Mouse (Mus musculus) layer of hippocampus, postnatal 36 days (tissue): ENCODE measurements around the gene Srxn1. TPM values are rescaled to one million over a fixed set of nuclear protein-coding genes. Genes with fewer than 3 reads are reported as not detected.

Experiments
- DNase-seq, 2 experiments: peaks; one replicate each; pipeline ENCODE4 v3.0.0; 2022
- total RNA-seq, 2 experiments: library from RNA; stranded (reverse); gene quantifications; 2 replicates each; pipeline ENCODE4 v1.2.3; 2021

Gene Srxn1
- total RNA-seq, 2 experiments from 2014 or later: 71.6 to 77.6 TPM

DNA sequence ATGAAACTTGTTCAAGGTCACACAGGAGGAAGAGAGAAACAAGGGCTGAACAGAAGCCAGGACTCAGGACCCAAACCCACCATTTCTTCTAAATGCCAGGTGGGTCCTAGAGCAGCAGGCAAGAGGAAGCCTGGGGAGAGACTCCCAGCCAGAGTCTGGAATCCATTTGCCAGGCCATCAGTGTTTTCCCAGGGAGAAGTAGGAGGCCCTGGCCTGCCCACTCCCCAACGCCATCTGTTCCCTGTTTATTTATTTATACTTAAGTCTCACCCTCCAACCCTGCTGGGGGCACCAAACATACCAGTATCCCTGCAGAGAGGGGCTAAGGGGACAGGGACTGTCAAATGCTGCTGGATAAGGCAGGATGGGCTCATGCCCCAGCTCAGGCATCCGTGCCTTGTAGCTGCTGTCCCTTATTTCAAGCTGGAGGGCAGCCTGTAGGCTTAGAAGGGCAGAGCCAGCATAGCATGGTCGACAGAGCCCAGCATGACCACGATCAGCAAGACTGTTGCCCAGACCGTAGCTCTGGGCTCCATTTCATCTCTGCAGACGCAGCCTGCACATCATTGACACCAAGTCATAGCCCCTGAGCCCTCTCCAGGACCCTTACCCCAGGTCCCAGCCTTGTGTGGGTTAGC, 14.0 kb downstream of the Srxn1 start:
- DNase-seq: no peak

DNA sequence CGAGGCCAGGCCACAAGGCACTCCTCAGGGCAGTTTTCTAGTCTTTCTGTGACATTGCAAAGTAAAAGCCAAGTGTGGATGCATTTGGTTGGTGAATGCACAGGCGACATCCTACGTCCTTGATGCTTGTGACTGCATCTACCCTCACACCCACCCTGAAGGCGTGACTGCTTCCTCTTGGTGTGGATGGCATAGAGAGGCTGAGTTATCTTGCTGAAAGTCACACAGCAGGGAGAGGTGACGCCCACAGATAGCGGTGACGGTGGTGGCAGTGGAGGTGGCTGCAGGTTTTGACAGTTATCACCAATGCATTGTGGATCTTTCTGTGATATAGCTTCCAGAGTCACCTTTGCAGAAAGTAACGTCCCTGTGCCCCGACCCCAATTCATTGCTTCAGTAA, 17.6 kb downstream of the Srxn1 start:
- DNase-seq: no peak

DNA sequence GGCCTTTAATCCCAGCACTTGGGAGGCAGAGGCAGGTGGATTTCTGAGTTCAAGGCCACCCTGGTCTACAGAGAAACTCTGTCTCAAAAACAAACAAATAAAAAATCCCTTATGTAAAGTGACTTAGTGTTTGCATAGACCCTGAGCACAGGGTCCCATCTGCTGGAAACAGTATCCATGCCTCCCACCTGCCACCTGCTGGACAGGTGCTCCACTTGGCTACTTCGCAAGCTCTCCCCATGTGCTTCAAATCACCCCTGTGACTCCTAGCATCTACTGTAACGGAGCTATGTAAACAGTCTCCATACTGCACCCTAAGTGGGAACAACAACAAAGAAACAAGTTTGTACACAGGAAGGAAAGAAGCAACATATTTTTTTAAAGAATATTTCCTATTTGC, 23.3 kb downstream of the Srxn1 start:
- DNase-seq: no peak

DNA sequence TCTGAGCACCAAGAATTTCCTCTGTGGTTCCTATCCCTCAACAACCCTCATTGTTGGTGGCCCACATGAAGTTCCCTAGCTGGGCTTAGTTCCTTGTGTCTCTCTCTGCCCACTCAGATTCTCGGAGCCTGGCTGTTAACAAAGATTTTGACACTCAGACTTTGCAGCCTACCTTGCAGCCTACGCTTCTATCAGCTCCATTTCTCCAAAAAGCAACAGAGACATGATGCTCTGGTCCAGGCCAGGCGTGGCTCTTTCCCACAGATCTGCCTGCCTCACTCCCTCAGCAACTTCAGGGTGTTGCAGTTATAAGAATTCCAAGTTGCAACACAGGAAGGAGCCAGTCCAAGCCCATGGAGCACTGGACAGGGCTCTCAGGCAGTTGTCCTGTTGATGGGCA, 24.5 kb downstream of the Srxn1 start:
- no peak for DNase-seq

DNA sequence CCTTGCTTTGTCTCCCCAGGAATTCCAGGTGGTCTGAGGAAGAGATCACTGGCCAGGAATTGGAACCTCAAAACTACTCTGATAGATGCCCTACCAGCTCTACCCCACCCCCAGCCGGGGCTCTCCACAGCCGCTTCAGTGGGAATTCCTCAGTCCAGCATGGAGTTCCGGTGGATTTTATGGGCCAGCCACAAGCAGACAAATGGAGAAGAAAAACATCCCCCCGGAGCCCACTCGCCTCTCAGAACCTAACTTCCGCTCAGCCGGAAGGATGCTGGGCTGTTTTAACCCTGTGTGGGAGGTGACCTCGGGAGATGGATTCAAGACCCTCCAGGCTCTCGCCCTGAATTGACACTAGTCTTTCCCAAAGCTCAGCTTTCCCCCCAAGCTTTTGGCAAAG, 26.7 kb downstream of the Srxn1 start:
- DNase-seq: no peak

DNA sequence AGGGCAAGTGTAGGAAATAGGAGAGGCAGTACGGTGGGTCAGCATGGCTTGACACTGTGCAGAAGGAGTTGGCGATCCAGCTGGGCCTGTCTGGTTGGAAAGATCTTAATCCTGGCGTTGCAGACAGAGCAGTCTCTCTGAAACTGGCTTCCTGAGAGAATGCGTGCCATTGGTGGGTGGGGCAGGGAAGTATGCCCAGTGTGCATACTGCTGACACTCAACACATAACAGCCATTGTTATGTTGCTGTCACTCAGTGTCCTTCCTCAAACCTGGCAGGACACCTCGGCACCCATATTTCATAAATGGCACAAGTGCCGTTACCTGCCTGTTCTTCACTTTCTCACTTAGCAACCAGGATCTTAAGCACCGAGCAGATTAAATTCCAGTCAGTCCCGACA, 27.4 kb downstream of the Srxn1 start:
- DNase-seq: no peak

DNA sequence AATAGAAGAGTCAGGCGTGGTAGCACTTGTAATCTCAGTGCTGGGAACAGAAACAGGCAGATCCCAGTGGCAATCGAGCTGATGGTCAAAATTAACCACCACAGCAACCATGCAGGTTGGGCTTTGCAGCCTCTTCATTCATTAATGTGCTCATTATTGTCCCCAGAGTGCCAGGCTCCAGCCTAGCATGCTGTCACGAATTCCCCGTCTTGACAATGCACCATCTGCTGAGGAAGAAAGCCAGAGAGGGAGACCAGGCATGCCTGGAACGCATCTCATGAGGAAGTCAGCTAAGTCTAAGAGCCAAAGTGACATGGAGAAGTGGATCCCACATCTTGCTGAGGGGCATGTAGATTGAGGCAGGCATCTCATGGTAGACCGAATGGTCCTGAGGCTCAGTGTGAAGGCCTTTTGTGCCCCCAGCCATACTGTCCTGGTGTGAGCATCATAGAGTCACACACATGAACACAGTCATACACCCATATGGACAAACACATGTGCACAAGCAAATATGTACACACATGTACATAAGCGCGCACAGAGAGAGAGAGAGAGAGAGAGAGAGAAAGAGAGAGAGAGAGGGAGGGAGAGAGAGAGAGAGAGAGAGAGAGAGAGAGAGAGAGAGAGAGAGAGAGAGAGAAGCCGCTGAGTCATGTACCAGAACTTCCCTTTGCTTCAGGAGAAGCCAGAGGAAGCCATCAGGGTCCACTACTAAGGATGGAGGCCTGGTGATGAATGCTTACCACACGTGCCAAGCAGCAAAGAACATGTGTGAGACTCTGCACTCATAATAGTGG, 34.1 kb downstream of the Srxn1 start:
- DNase-seq: peak; percentile 39 to 48

DNA sequence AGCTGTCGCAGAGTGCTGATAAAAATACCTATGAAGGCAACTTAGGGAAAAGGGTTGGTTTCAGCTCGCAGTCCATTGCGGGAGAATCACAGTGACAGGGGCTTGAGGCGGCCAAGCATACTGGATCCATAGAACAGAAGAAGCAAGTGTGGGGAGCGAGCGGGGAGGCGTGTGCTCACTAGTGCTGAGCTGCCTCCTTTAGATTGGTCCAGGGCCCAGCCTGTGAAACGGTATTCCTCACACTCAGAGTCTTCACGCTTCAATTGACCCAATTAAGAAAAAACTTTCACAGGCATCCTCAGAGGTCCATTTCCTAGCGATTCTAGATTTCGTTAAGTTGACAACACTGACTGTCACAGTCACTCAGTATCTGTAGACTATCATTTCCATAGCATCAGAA, 35.6 kb downstream of the Srxn1 start:
- no peak for DNase-seq

DNA sequence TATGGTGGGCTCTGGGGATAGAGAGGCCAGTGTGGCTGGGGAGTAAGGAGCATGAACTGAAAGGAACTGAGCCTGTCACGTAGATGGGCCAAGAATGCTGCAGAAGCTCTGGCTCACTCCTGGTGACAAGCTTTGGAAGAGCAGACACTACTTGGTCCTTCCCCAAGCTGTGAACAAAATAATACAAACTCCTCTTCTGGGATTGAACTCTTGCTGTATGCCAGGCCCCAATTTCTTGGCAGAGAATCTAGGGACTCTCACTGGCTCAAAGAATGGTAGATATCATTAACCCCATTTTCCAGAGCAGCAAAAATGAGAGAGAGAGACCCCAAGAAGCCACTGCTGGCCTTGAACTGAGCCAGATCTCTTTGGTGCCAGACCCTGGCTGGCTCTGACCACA, 36.2 kb downstream of the Srxn1 start:
- DNase-seq: no peak

DNA sequence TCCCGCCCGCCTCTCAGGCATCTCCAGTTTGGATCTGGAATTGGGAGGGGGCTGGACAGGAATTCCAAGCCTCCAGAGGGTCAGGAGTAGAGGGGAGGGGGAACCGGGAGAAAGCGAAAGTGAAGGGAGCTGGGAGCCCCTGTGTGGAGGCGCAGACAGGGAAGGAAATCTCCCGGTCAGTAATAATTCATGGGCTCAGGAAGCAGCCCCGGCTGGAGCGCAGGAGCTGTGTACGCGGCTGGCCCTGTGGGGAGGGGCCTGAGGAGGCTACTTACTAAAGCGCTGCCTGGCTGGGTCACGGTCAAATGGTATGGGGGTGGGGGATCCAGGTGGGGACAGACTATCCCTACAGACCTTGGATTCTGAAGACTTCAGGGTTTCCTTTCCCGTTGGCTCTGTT, 36.7 kb downstream of the Srxn1 start:
- DNase-seq: no peak

DNA sequence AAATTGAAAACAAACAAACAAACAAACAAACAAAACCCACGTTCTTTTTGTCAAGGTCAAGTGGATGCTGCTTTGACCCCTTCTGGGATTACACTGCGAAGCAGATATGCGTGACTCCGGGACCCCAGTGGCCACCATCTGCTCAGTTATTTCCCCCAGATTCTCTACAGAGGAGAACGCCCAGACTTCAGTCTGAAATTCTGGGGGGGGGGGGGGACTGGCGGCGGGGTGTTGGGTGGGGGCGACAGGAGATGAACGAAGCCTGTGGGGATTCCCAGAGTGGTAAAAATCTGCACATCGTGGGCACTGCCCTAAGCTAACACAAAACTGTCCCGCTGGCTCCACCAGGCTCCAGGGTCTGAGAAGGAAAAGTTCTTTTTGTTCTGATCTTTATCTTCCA, 37.3 kb downstream of the Srxn1 start:
- no peak for DNase-seq

DNA sequence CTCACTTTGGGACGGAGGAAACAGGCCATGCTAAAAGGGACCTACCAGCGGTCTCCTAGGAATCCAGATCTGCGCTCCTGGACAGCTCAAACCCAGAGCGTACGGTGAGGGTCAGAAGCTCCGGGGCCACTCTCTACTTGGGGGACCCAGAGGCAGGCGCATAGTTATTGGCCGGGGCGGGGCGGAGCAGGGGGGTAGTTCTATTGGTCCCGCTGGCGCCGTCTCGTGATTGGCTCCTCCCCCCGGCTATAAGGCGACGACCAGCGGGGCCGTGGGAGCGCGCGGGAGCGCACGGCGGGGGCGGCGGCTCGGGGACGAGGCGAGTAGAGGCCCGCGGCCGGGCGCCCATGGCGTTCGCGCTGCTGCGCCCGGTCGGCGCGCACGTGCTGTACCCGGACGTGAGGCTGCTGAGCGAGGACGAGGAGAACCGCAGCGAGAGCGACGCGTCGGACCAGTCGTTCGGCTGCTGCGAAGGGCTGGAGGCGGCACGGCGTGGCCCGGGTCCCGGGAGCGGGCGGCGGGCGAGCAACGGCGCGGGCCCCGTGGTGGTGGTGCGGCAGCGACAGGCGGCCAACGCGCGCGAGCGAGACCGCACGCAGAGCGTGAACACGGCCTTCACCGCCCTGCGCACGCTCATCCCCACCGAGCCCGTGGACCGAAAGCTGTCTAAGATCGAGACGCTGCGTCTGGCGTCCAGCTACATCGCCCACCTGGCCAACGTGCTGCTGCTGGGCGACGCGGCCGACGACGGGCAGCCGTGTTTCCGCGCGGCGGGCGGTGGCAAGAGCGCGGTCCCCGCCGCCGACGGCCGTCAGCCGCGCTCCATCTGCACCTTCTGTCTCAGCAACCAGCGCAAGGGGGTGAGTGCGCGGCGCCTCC, 38.2 kb downstream of the Srxn1 start, which contains the start of gene Tcf15:
Gene Tcf15, plus strand, starts transcription at position 283 of the 879 bp plus-strand sequence.
- peak in 1 of 2 experiments; percentile 27 for DNase-seq

DNA sequence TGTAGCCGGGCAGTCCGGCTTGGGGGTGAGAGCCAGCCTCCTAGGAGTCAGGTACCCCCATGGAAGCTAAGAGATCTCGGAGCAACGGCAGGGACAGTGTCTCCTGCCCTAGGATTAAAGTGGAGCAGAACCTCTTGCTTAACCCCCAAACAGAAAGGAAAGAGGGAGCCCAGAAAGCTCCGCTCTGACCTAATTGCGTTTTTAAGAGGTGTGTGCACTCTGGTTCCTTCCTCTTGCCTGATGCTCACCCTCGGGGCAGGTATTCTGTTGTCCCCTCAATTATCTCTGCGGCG, 38.8 kb downstream of the Srxn1 start:
- DNase-seq: no peak

DNA sequence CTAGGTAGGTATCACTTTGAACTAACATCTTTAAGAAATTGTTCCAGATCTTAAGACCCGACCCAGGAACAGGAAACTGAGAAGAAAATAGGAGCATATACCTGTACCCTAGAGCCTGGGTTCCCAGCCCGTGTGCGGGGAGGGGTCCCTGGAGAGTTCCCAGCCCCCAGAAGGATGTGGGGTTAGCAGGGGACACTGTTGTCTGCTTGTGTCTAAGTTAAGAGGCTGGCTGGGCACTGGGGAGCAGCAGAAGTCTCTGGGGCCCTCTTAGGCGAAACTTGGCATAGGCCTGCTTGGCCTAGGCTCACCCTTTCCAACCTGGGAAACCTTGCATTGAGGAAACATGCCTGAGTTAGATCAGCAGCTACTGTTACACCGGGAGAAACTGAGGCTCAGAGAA, 39.2 kb downstream of the Srxn1 start:
- DNase-seq: no peak

DNA sequence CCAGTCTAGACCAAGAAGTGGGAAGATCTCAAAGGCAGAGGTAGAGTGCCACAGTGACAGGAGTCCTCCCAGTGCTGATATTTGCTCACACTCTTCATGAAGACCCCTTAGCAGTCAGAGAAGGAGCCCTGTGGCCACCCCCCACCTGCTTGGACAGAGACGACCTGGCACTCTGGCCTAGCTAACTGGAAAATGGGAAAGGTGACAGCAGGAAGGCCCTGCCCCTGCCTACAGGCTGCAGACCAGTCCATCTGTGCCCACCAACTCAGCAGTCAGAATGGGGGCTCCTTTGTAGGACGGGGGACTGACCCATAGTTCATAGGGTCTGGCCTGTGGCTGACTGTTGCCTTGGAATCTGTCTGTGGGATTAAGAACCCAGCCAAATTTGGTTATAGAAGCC, 40.4 kb downstream of the Srxn1 start:
- DNase-seq: no peak

DNA sequence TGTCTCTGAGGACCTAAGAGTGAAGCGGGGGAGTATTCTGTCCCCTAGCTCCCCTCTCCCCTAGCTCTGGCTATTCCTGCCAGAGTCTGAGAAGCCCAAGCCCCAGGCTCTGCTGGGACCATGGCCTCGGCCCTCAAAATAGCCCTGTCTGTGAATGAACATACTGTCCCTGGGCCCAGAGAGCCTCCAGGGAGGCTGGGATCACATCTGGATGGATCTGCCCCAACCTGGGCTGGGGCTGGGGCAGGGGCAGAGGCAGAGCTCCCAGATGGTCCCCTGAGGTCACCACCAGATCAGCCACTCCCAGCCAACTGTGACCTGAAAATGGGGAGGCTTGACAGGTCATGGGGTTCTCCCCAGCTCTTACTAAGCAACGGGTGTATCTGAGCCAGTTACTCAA, 41.8 kb downstream of the Srxn1 start:
- no peak for DNase-seq

DNA sequence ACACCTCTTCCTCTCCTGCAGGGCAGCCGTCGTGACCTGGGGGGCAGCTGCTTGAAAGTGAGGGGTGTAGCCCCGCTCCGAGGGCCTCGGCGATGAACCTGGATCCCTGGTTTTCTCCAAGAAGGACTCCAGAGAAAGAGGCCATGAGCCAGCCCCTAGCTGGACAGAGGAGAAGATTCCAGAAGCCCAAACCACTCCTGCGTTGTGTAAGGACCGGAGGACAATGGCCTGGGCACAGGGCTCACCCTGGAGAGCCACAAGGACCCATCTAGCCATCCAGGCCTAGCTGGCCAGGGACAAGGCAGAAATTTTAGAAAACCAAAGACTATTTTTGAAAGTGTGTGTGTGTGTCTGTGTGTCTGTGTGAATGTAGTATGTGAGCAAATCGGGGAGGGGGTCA, 43.4 kb downstream of the Srxn1 start:
- DNase-seq: no peak

DNA sequence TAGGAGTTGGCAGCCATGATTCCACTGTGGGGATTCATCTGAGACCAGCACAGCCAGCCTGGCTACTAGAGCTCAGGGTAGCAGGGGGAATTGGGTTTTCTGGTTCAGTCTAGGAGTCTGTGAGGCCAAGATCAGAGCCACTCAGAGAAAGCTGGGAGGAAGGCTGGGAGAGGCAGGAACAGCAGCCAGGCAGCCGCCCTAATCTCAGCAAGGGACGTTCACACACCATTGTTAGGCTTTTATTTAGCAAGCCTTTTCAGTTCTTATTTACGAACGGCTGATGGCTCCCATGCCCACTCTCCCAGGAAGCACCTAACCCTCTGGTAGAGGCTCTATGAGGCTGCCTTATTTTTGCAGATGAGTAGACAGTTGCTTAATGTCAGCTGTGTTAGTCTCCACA, 44.6 kb downstream of the Srxn1 start:
- no peak for DNase-seq

DNA sequence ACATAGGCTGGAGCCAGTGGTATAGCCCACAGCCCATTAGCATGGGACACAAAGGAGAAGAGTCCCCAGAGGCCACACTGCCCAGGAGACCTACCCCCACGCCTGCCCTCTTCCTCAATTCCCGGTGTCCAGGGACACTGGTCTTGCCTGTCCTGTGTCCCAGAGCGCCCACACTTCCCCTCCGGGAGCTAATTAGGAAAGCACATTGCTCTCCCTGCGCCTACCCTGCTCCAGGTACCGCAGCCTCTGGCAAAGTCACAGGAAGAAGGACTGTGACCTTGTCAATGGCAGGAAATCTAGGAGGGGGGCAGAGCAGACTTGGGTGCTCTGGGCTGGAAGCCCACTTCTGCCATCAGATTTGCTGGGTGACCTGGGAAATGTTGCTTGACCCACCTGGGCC, 45.1 kb downstream of the Srxn1 start:
- no peak for DNase-seq

DNA sequence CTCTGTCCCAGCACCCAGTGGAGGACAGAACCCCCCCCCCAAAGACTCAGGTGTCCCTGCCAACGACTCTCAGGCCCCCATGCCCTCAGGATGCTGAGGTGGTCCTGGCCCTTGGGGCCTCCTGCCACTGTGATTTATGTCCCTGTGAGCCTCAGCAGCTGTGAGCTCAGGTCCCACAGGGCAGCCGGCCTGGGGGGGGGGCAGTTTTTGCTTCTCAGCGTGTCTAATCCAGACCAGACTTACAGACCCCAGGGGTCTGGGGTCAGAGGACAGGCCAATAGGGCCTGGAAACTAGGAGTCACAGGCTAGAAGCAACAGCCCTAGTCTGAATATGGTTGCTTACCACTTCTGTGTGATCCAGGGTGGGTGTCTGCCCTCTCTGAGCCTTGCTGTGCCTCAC, 48.0 kb downstream of the Srxn1 start:
- no peak for DNase-seq

DNA sequence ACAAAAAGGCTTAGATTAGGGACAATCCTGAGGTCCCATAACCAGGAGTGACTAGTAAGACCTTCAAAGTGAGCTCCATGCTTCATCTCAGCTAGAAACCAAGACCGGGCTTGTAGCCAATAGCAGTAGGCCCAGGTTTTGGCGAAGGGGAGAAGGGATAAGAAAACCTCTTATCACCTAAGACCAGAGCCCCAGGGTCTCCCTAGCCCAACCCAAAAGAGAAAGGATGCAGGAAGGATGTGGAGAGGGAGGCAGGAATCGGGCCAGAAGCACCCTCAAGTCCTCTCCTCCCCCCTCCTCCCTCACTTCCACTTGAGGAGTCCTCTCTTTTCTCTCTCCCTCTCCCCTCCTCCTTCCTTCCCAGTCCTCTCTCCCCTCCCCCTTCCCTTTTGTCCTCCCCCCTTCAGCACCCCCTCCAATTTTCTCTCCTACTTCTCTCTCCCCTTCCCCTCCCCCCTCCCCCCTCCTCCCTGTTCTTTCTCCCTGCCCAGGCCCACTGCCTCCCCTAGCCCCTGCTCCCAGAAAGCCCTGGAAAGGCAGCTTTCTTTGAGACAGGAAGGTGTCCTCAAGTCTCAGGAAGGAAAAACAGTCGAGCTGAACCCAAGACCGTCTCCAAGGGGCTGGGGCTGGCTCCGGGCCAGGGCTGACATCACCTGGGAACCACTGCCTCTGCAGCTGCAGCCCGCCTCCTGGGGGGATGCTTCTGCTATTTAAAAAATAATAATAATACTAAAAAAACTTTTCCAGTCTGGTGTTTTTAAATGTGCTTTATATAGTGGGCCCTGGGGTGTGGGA, 50.3 kb downstream of the Srxn1 start:
- no peak for DNase-seq

DNA sequence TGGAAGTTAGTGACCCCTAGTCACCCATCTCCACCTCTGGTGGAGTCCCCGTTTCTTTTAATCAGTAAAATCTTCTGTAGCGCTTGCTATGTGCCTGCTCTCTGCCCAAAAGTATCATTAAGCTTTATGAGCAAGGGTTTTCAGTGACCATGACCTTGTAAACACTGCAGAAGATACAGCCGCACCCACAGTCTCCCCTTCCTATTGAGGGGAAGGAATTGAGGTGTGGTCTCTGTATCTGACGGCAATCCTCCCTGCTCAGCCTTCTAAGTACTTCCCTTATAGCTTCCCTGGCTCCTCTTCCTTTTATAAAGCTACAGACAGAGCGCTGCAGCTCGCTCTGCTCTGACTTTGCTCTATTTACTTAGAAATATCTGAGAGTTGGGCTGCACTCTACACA, 51.2 kb downstream of the Srxn1 start:
- DNase-seq: no peak

DNA sequence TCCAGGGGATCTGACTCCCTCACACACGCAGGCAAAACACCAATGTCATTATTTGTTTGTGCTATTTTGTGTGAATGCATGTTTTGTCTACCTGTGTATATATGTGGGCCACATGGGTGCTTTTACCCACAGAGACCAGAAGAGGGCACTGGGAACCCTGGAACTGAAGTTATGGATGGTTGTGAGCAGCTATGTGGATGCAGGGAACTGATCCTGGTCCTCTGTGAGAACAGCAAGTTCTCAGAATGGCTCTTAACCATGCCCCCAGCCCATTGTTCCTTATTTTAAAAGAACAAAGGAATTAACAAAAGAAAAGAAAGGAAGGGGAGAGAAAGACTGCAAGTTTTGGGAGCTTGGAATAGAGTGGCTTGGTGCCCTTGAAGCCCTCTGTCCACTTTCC, 54.2 kb downstream of the Srxn1 start:
- no peak for DNase-seq
